8 mouse cellular contexts compared by ENCODE assay signal in the genomic region with DNA sequence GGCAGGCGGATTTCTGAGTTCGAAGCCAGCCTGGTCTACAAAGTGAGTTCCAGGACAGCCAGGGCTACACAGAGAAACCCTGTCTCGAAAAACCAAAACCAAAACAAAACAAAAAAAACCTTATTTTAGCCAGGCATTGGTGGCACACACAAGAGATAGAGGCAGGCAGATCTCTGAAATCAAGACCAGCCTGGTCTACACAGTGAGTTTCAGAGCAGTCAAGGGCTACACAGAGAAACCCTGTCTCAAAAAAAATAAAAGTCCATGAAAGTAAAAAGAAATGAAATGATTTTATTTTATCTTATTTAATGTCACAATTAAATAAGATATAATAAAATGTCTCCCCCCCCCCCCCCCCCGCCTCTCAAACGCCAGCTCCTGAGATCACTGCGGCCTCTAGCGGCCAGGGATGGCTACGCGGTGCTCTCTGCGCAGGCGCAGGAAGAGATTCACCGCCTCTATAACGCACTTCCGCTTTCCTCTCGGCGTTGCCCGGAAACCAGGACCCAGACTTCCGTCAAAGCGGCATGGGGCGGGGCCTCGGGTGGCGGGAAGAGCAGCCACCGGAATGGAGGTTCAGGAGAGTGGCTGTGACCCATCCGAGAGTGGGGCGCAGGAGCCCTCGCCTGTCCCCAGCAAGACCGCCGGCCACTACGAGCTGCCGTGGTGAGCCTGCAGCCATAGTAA. TPM values are rescaled to one million over a fixed set of nuclear protein-coding genes. Genes with fewer than 3 reads are reported as not detected.
A peak's percentile ranks its signal among the peaks of the same experiment; 100 is the strongest.
DNase-seq lines count a peak whose midpoint lies in the region; ATAC-seq and TF ChIP-seq lines count a peak whose summit lies in the region.

No protein-coding gene starts in this region.

- peak; percentile 99 for DNase-seq in CD4-positive, CD25-positive, alpha-beta regulatory T cell, adult 2 months (ENCODE audit: low read depth, low spot score)
- DNase-seq in fibroblast of lung, adult 2 months (ENCODE audit: low read depth) = peak; percentile 79
- DNase-seq in kidney, postnatal 25 days = peak; percentile 98
- DNase-seq in liver, embryonic 14.5 days (ENCODE audit: low read depth in 3 of 3, low spot score in 3 of 3) = peak; percentile 94 to 96 (median 95)
- DNase-seq in neural tube, embryonic 11.5 days (ENCODE audit: low spot score) = peak; percentile 96
- peak; percentile 97 for DNase-seq in stomach, postnatal 0 days (ENCODE audit: low spot score)

- no peaks in the 10 kb centered on the region for H3K27me3 ChIP-seq in heart, embryonic 15.5 days
- H3K27me3 ChIP-seq in liver, embryonic 14.5 days (ENCODE audit: control insufficient read depth, insufficient read depth, low read length) = no peaks in the 10 kb centered on the region
- H3K27me3 ChIP-seq in neural tube, embryonic 11.5 days (ENCODE audit: control insufficient read depth, insufficient read depth, low read length) = no peaks in the 10 kb centered on the region
- H3K27me3 ChIP-seq in stomach, postnatal 0 days (ENCODE audit: control insufficient read depth, insufficient read depth, low read length) = no peaks in the 10 kb centered on the region

- H3K4me3 ChIP-seq in brown adipose tissue, adult 24 weeks (ENCODE audit: insufficient read depth, low read depth, low read length) = peak overlapping the region; percentile 95
- H3K4me3 ChIP-seq in heart, embryonic 15.5 days = peak overlapping the region; percentile 99
- H3K4me3 ChIP-seq in liver, embryonic 14.5 days (ENCODE audit: insufficient read depth in 1 of 2, low read depth in 2 of 2, low read length in 2 of 2) = peak overlapping the region; percentile 77 to 97
- H3K4me3 ChIP-seq in neural tube, embryonic 11.5 days (ENCODE audit: low read depth, low read length) = peak overlapping the region; percentile 85
- H3K4me3 ChIP-seq in stomach, postnatal 0 days (ENCODE audit: low read depth, low read length) = peak overlapping the region; percentile 80

- H3K9me3 ChIP-seq in heart, embryonic 15.5 days (replicated peaks) = no peaks in the 10 kb centered on the region
- no peaks in the 10 kb centered on the region for H3K9me3 ChIP-seq in liver, embryonic 14.5 days (ENCODE audit: control insufficient read depth, low read length)
- H3K9me3 ChIP-seq in neural tube, embryonic 11.5 days (ENCODE audit: control insufficient read depth, low read length) = no peaks in the 10 kb centered on the region
- H3K9me3 ChIP-seq in stomach, postnatal 0 days (ENCODE audit: control insufficient read depth, low read length) = no peaks in the 10 kb centered on the region

- 8% methylated on average over 30 of the region's 30 CpGs for WGBS in heart, embryonic 15.5 days
- WGBS in liver, embryonic 14.5 days (ENCODE audit: insufficient replicate concordance) = 7% methylated on average over 28 of the region's 30 CpGs
- 8% methylated on average over 27 of the region's 30 CpGs for WGBS in neural tube, embryonic 11.5 days
- WGBS in stomach, postnatal 0 days = 10% methylated on average over 23 of the region's 30 CpGs

- peak; percentile 95 for ATAC-seq in heart, embryonic 15.5 days (replicated peaks; ENCODE audit: insufficient number of reproducible peaks, insufficient read depth, low FRiP score, low read depth)
- peak; percentile 93 for ATAC-seq in liver, embryonic 14.5 days (ENCODE audit: insufficient read depth)
- peak; percentile 88 for ATAC-seq in neural tube, embryonic 11.5 days (ENCODE audit: insufficient read depth, low FRiP score, low TSS enrichment)
- ATAC-seq in stomach, postnatal 0 days (ENCODE audit: low FRiP score, low TSS enrichment) = peak; percentile 95

- no peak overlapping the region for H3K27ac ChIP-seq in brown adipose tissue, adult 24 weeks (replicated peaks; ENCODE audit: low read depth, low read length)
- H3K27ac ChIP-seq in heart, embryonic 15.5 days = peak overlapping the region; percentile 74
- peak overlapping the region; percentile 48 for H3K27ac ChIP-seq in liver, embryonic 14.5 days
- H3K27ac ChIP-seq in neural tube, embryonic 11.5 days (ENCODE audit: low read depth, low read length) = no peak overlapping the region
- no peak overlapping the region for H3K27ac ChIP-seq in stomach, postnatal 0 days (replicated peaks)

- H3K36me3 ChIP-seq in heart, embryonic 15.5 days = no peaks in the 10 kb centered on the region
- no peaks in the 10 kb centered on the region; the same call in 1 of the 2 replicates for H3K36me3 ChIP-seq in liver, embryonic 14.5 days (replicated peaks; ENCODE audit: control insufficient read depth, insufficient read depth, low read depth)
- 0 out of 2 replicates have a peak, but pooled peaks cover 2% of the 10 kb centered on the region for H3K36me3 ChIP-seq in neural tube, embryonic 11.5 days (ENCODE audit: control insufficient read depth, insufficient read depth, low read length)
- no peaks in the 10 kb centered on the region for H3K36me3 ChIP-seq in stomach, postnatal 0 days (ENCODE audit: control insufficient read depth, insufficient read depth, low read length)

- no peak for TF ChIP-seq EP300 in liver, embryonic 14.5 days (IDR thresholded peaks at IDR 0.05; ENCODE audit: low read depth)
- TF ChIP-seq EP300 in stomach, postnatal 0 days (optimal IDR thresholded peaks at IDR 0.05) = no peak

- no peaks in the 10 kb centered on the region for H3K4me1 ChIP-seq in brown adipose tissue, adult 24 weeks (ENCODE audit: control insufficient read depth, insufficient read depth, insufficient read length, low read length)
- H3K4me1 ChIP-seq in heart, embryonic 15.5 days (replicated peaks) = peaks cover 10% of the 10 kb centered on the region
- peaks cover 6 to 12% of the 10 kb centered on the region in 2 experiments for H3K4me1 ChIP-seq in liver, embryonic 14.5 days (replicated peaks; ENCODE audit: control insufficient read depth in 2 of 2, insufficient read depth in 2 of 2, low read length in 1 of 2)
- peaks cover 4% of the 10 kb centered on the region; the same call in 1 of the 2 replicates for H3K4me1 ChIP-seq in neural tube, embryonic 11.5 days (ENCODE audit: control insufficient read depth, insufficient read depth, low read length)
- H3K4me1 ChIP-seq in stomach, postnatal 0 days (replicated peaks; ENCODE audit: control insufficient read depth, insufficient read depth) = no peaks in the 10 kb centered on the region; the same call in 1 of the 2 replicates

- H3K9ac ChIP-seq in heart, embryonic 15.5 days = peak overlapping the region; percentile 95
- H3K9ac ChIP-seq in liver, embryonic 14.5 days (replicated peaks) = peak overlapping the region; percentile 90
- H3K9ac ChIP-seq in neural tube, embryonic 11.5 days (ENCODE audit: low read length) = peak overlapping the region; percentile 77
- H3K9ac ChIP-seq in stomach, postnatal 0 days (ENCODE audit: low read length) = peak overlapping the region; percentile 80

- TF ChIP-seq CTCF in liver, embryonic 14.5 days (IDR thresholded peaks at IDR 0.05; ENCODE audit: low read depth) = peak; percentile 90
- peak; percentile 86 for TF ChIP-seq CTCF in stomach, postnatal 0 days (IDR thresholded peaks at IDR 0.05; ENCODE audit: low read depth)

- H3K4me2 ChIP-seq in heart, embryonic 15.5 days = peak overlapping the region; percentile 73
- peak overlapping the region; percentile 95 for H3K4me2 ChIP-seq in liver, embryonic 14.5 days (ENCODE audit: low read depth)
- peak overlapping the region; percentile 72 for H3K4me2 ChIP-seq in neural tube, embryonic 11.5 days (ENCODE audit: low read depth)
- H3K4me2 ChIP-seq in stomach, postnatal 0 days (replicated peaks; ENCODE audit: low read depth) = peak overlapping the region; percentile 73

RNA-seq across cellular contexts. Expression of gene Rfc2, which starts 1.2 kb away (rescaled TPM):
- 29.7 and 32.3 TPM in 2 replicates for polyA plus RNA-seq in brown adipose tissue, adult 24 weeks (2012; ENCODE audit: insufficient read depth, insufficient read length, missing spikeins)
- 156 and 190 TPM in 2 replicates for polyA plus RNA-seq in heart, embryonic 15.5 days (2015; fragmentation: Nextera tagmentation; extraction: Ambion mirVana)
- polyA plus RNA-seq in liver, embryonic 14.5 days (2012; rRNA removed) = 68.1 and 102 TPM in 2 replicates
- polyA plus RNA-seq in liver, embryonic 14.5 days (2014; fragmentation: Nextera tagmentation; extraction: Ambion mirVana) = 180 and 217 TPM in 2 replicates
- 309 and 324 TPM in 2 replicates for polyA plus RNA-seq in neural tube, embryonic 11.5 days (2014; fragmentation: Nextera tagmentation; extraction: Ambion mirVana)
- 81.5 and 83.7 TPM in 2 replicates for polyA plus RNA-seq in stomach, postnatal 0 days (2015; fragmentation: Nextera tagmentation; extraction: Ambion mirVana)

RNA-seq across cellular contexts. Expression of gene Syna, which starts 22.4 kb away (rescaled TPM):
- polyA plus RNA-seq in brown adipose tissue, adult 24 weeks (2012; ENCODE audit: insufficient read depth, insufficient read length, missing spikeins) = not detected in 2 replicates
- 0.06 TPM in 1 of 2 replicates, not detected in the other for polyA plus RNA-seq in heart, embryonic 15.5 days (2015; fragmentation: Nextera tagmentation; extraction: Ambion mirVana)
- polyA plus RNA-seq in liver, embryonic 14.5 days (2012; rRNA removed) = not detected in 2 replicates
- polyA plus RNA-seq in liver, embryonic 14.5 days (2014; fragmentation: Nextera tagmentation; extraction: Ambion mirVana) = not detected in 2 replicates
- polyA plus RNA-seq in neural tube, embryonic 11.5 days (2014; fragmentation: Nextera tagmentation; extraction: Ambion mirVana) = not detected in 2 replicates
- polyA plus RNA-seq in stomach, postnatal 0 days (2015; fragmentation: Nextera tagmentation; extraction: Ambion mirVana) = 0.07 TPM in 2 replicates

RNA-seq across cellular contexts. Expression of gene Clip2, which starts 30.1 kb away (rescaled TPM):
- 4.0 and 6.9 TPM in 2 replicates for polyA plus RNA-seq in brown adipose tissue, adult 24 weeks (2012; ENCODE audit: insufficient read depth, insufficient read length, missing spikeins)
- 1.4 and 1.8 TPM in 2 replicates for polyA plus RNA-seq in heart, embryonic 15.5 days (2015; fragmentation: Nextera tagmentation; extraction: Ambion mirVana)
- polyA plus RNA-seq in liver, embryonic 14.5 days (2012; rRNA removed) = 1.5 and 1.8 TPM in 2 replicates
- polyA plus RNA-seq in liver, embryonic 14.5 days (2014; fragmentation: Nextera tagmentation; extraction: Ambion mirVana) = 0.36 and 0.47 TPM in 2 replicates
- 7.6 and 8.1 TPM in 2 replicates for polyA plus RNA-seq in neural tube, embryonic 11.5 days (2014; fragmentation: Nextera tagmentation; extraction: Ambion mirVana)
- 1.0 and 1.1 TPM in 2 replicates for polyA plus RNA-seq in stomach, postnatal 0 days (2015; fragmentation: Nextera tagmentation; extraction: Ambion mirVana)

RNA-seq across cellular contexts. Expression of gene Lat2, which starts 32.5 kb away (rescaled TPM):
- 0.83 and 1.4 TPM in 2 replicates for polyA plus RNA-seq in brown adipose tissue, adult 24 weeks (2012; ENCODE audit: insufficient read depth, insufficient read length, missing spikeins)
- 2.5 and 4.5 TPM in 2 replicates for polyA plus RNA-seq in heart, embryonic 15.5 days (2015; fragmentation: Nextera tagmentation; extraction: Ambion mirVana)
- 1.5 and 1.8 TPM in 2 replicates for polyA plus RNA-seq in liver, embryonic 14.5 days (2012; rRNA removed)
- 1.3 and 1.7 TPM in 2 replicates for polyA plus RNA-seq in liver, embryonic 14.5 days (2014; fragmentation: Nextera tagmentation; extraction: Ambion mirVana)
- polyA plus RNA-seq in neural tube, embryonic 11.5 days (2014; fragmentation: Nextera tagmentation; extraction: Ambion mirVana) = 1.4 TPM in 2 replicates
- 0.99 and 1.1 TPM in 2 replicates for polyA plus RNA-seq in stomach, postnatal 0 days (2015; fragmentation: Nextera tagmentation; extraction: Ambion mirVana)

RNA-seq across cellular contexts. Expression of gene Eif4h, which starts 56.9 kb away (rescaled TPM):
- polyA plus RNA-seq in brown adipose tissue, adult 24 weeks (2012; ENCODE audit: insufficient read depth, insufficient read length, missing spikeins) = 116 and 126 TPM in 2 replicates
- 273 and 345 TPM in 2 replicates for polyA plus RNA-seq in heart, embryonic 15.5 days (2015; fragmentation: Nextera tagmentation; extraction: Ambion mirVana)
- polyA plus RNA-seq in liver, embryonic 14.5 days (2012; rRNA removed) = 91.2 and 110 TPM in 2 replicates
- 148 and 167 TPM in 2 replicates for polyA plus RNA-seq in liver, embryonic 14.5 days (2014; fragmentation: Nextera tagmentation; extraction: Ambion mirVana)
- 457 and 469 TPM in 2 replicates for polyA plus RNA-seq in neural tube, embryonic 11.5 days (2014; fragmentation: Nextera tagmentation; extraction: Ambion mirVana)
- polyA plus RNA-seq in stomach, postnatal 0 days (2015; fragmentation: Nextera tagmentation; extraction: Ambion mirVana) = 238 and 242 TPM in 2 replicates

Comparison
In these comparisons a context has a peak if more than half of its experiments do, and no peak if none do; other contexts are left out.
1. H3K27ac ChIP-seq: peak in heart, embryonic 15.5 days (single experiment) and liver, embryonic 14.5 days (single experiment); none in brown adipose tissue, adult 24 weeks (single experiment), neural tube, embryonic 11.5 days (single experiment) and stomach, postnatal 0 days (single experiment).
2. Peak in every context shown above with its lines, with median percentiles within 50 percentile points of each other: DNase-seq, H3K4me3 ChIP-seq, ATAC-seq, H3K4me2 ChIP-seq and H3K9ac ChIP-seq.